Mouse (Mus musculus): ENCODE measurements around the gene Pf4. TPM values are rescaled to one million over a fixed set of nuclear protein-coding genes. Genes with fewer than 3 reads are reported as not detected.
A peak's percentile ranks its signal among the peaks of the same experiment; 100 is the strongest.

Pf4 gene
- 10 to 100 TPM; 31.8 to 36.3 TPM for total RNA-seq (2021)
- long read RNA-seq, experiment 1, transcript Pf4-201 (3 exons, 588 nt), result major isoform, 19 of 20 reads
- long read RNA-seq, experiment 1, partial matches to known transcripts, result 0 of 20 reads
- long read RNA-seq, experiment 1, other reads (novel, unspliced or antisense), result 1 of 20 reads
- long read RNA-seq, experiment 2, transcript Pf4-201 (3 exons, 588 nt), result major isoform, 16 of 16 reads
- long read RNA-seq, experiment 2, partial matches to known transcripts, result 0 of 16 reads
- long read RNA-seq, experiment 2, other reads (novel, unspliced or antisense), result 0 of 16 reads

DNA sequence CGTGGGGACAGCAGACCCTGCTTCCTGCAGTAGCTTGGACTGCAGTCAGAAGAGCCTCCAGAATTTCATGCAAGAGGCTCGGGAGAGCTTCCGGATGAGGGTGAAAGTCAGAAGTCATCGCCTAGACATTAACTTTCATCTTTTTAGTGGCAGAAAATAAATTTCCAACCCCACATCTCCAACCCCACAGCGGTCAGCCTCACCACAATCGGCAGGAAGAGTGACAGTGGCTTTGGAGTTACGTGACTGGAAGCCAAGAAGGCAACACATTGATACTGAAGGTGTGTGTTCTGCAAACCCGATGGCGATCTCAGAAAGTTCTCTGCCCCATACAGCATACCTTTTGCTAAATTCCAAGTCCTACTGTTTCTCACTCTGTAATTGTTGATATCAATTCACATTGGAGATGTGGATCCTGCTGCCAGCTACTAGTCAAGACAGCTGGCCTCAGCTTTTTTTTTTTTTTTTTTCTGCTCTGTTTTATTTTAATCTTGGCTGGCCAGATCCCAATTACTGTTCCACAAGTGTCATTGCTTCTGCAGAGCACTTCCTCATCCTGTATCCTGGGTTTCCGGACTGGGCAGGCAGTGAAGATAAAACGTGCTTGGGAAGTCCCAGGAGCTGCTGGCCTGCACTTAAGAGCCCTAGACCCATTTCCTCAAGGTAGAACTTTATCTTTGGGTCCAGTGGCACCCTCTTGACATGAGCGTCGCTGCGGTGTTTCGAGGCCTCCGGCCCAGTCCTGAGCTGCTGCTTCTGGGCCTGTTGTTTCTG, at the start of gene Pf4:
Gene Pf4 (plus strand): TSS at position 556 of the 774 bp plus-strand sequence.
- intact Hi-C loops (cut with DNase I), result loop anchor here (5.0 kb wide), 1 partner anchor 120 kb away; the partner anchor contains the start of gene Cxcl1
- DNase-seq, result peak; percentile 39 to 54

DNA sequence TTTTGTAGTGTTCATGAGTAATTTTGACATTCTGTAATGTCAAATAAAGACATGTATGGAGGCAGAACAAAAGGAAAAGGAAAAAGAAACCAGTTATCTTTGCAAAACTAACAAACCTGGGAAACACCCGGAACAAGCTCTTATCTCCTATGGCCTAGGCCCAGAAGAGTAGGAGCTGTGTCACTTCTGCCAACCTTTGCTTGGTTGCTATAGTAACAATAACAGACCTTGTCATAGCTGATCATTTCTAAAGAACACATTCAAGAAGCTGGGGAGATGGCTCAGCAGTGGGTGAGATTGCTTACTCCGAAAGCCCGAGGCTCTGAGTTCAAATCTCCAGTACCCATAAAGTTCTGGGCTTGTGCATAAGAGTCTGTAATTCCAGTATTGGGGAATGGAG, 49.6 kb upstream of the Pf4 start:
- DNase-seq, result no peak
- intact Hi-C loops (cut with DNase I), result no loop called here

- DNase-seq, result no peak
- intact Hi-C loops (cut with DNase I), result no loop called here
These were observed 44.0 kb upstream of the Pf4 start for GRCm38 (mm10) chr5:90728254-90728653.

GRCm38 (mm10) chr5:90731480-90731879, 40.8 kb upstream of the Pf4 start:
- DNase-seq, result no peak

DNA sequence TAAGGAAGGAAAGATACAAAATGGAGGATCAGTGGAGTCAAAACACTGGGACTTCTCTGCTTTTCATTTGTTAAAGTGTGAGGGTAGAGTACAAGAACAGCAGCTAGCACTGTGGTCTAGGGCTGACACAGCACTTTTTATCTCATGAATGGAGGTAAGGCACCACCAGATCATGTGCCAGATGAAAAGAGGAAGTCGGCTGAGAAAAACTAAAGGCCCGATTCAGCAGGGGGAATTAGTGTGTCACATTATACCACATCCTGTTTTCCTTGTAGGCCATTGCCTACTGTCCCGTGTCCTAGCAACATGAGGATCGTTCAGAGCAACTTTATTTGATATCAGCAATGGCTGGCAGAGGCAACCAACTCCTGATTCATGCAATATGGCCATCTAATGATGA, 30.2 kb upstream of the Pf4 start:
- DNase-seq, result no peak
- intact Hi-C loops (cut with DNase I), result no loop called here

More at GRCm38 (mm10) chr5:90731480-90731879, 40.8 kb upstream of the Pf4 start:
- intact Hi-C loops (cut with DNase I), result no loop called here

- DNase-seq, result no peak
- intact Hi-C loops (cut with DNase I), result no loop called here
These were observed 18.3 kb upstream of the Pf4 start for GRCm38 (mm10) chr5:90753934-90754333.

DNA sequence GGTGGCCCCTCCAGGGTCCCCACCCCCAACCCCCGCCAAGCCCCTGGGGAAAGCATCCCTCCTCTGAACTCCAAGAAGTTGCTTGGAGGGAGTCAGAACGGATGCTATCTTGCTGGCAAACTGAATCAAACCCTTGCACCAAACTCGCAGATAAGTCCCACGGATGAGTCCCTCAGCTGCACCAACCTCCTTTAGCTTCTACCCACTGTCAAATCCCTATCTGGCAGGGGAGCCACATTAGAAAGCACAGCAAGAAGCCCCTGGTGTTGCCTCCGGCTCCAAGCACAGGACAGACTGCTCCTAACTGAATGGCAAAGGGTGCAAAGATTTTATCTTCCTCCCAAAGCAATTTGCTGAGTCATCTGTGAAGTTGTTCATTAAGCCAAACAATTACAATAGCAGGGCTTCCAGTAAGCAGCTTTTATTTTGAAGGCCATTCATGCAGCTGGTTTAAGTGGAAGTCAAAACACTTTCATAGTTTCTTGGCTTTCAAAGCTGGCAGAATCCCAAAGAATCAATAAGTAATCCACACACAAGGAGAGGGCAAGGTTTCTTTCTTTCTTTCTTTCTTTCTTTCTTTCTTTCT, 14.1 kb upstream of the Pf4 start:
- DNase-seq, result peak in 1 of 2 experiments; percentile 16
- intact Hi-C loops (cut with DNase I), result no loop called here

GRCm38 (mm10) chr5:90759077-90760065, 12.9 kb upstream of the Pf4 start, which contains the start of gene Cxcl5:
Cxcl5 (plus strand) TSS chr5:90759360.
- DNase-seq, result peak in 1 of 2 experiments; percentile 20
- intact Hi-C loops (cut with DNase I), result no loop called here

- DNase-seq, result no peak
- intact Hi-C loops (cut with DNase I), result no loop called here
These were observed 11.9 kb upstream of the Pf4 start for GRCm38 (mm10) chr5:90760303-90760702.

- intact Hi-C loops (cut with DNase I), result no loop called here
- no peak for DNase-seq
These were observed 11.4 kb upstream of the Pf4 start for GRCm38 (mm10) chr5:90760844-90761243.

GRCm38 (mm10) chr5:90761834-90762233, 10.4 kb upstream of the Pf4 start:
- no peak for DNase-seq
- intact Hi-C loops (cut with DNase I), result no loop called here

GRCm38 (mm10) chr5:90763912-90764665, 8.1 kb upstream of the Pf4 start:
- no peak for DNase-seq
- intact Hi-C loops (cut with DNase I), result no loop called here

- no peak for DNase-seq
- intact Hi-C loops (cut with DNase I), result no loop called here
These were observed 6.2 kb upstream of the Pf4 start for GRCm38 (mm10) chr5:90765821-90766606.

DNA sequence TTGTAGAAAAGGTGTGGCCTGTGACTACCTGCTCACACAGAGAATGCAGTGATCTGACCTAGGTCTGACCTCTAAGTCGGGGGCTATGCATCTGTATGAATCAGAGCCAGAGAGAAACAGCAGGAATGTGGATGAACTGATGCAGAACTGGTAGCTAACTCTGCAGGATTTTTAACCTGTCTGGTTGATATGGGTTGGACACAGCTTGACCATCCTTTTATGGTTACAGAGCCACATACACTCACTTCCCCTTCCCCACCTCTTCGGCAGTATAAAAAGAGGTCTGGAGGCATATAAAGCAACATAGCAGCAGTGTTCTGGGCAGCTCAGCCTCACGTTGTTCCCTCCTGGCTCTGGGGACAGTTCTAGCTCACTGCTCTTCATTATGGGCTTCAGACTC, 4.0 kb upstream of the Pf4 start, which contains the start of gene Ppbp:
Gene Ppbp (plus strand): TSS at position 301 of the 400 bp plus-strand sequence.
- intact Hi-C loops (cut with DNase I), result no loop called here
- DNase-seq, result no peak

- intact Hi-C loops (cut with DNase I), result loop anchor here (5.0 kb wide), 1 partner anchor 121 kb away; the partner anchor contains the start of gene Cxcl1
These were observed 866 bp upstream of the Pf4 start for GRCm38 (mm10) chr5:90771369-90771768.

DNA sequence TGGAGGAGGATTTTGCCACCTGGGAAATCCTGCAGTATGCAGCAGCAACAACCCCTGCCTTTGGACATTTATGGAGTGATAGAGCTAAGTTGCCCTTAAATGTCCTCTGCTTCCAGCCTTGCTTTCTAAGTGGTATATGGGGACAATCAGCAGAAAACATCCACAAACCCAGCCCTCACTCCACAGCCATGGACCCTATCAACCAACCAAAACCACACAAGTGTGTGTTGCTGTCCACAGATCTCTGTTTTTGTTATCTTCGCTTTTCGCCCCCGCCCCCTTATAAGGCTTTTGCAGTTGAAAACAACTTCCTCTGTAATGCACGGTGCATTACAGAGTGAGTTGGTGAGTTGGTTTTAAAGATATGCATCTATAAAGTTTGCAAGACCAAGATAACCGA, 3.3 kb downstream of the Pf4 start:
- DNase-seq, result no peak

More at GRCm38 (mm10) chr5:90771369-90771768, 866 bp upstream of the Pf4 start:
- DNase-seq, result no peak

DNA sequence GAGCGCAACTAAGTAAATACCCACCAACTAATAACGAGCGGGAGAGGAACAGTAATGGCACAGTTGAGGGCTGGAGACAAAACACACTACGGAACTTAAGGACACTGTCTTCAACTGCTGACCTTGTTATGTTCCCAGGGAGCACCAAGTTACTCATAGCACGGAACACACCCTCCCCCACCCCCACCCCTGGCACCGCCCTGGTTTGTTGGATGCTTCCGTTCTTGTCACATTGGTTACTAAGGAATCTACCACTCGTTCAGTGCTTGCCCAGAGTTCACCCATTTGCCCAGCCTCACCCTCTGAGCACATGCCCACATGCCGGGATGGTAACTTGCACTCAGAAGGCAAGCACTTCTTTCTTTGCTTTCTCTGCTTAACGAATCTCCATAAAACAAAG, 5.4 kb downstream of the Pf4 start:
- no peak for DNase-seq
- intact Hi-C loops (cut with DNase I), result no loop called here

More for the DNA sequence above, 3.3 kb downstream of the Pf4 start:
- intact Hi-C loops (cut with DNase I), result no loop called here

DNA sequence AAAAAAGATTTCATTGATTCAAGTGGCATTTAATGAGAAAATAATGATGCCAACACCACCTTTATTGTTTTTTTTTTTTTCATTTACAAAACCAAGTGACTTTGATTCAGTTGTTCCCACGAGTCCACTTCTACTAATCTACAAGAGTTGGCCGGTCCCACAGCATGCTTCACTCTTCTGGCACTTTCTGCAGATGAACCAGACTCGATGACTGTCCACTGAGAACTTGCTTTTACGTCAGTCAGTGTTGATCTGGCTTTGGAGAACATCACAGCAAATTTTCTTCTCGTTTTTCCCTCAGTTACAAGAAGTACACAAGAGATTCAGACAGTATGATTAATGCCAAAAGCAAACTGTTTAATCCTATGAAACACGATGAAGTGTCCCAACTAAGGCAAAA, 6.6 kb downstream of the Pf4 start:
- intact Hi-C loops (cut with DNase I), result no loop called here

More for the DNA sequence above, 6.6 kb downstream of the Pf4 start:
- no peak for DNase-seq

Measured in heart, postnatal 14 days (tissue).